Mouse (Mus musculus) heart, adult 2 months (tissue): ENCODE measurements at regions not wholly inside any gene's neighbourhood (a gene's known extent, or its start where the extent isn't known, plus 50 kb on each side); places are given as distances from the start of the nearest gene placed in this dataset.

Source experiments
- CTCF ChIP-seq: fragments of 200-600 bp; IDR thresholded peaks from 2 replicates; pipeline ENCODE4 v1.8.1; 2022; ENCODE audit warnings: antibody characterized with exemption, mild to moderate bottlenecking, moderate library complexity
- POLR2A ChIP-seq: fragments of 200-500 bp; IDR thresholded peaks from 2 replicates; pipeline ENCODE4 v1.6.1; 2011; ENCODE audit warnings: mild to moderate bottlenecking, low read depth, low read length, control low read depth; ENCODE audit not compliant: insufficient read depth

DNA sequence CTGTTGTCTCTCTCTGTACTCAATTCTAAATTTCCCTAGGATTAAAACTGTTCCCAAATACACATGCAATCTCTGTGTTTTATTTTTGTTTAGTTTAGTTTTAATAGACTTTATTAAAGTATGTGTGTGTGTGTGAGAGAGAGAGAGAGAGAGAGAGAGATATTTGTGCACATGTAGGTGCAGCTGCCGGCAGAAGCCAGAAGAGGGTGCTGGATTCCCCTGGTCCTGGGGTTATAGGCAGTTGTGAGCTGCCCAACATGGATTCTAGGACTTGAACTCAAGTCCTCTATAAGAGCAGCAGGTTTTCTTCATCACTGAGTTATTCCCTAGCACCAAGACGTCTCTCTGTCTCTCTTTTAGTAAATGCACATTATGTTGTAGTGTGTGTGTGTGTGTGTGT, 64.7 kb upstream of the Slc22a12 start:
- no peak for TF ChIP-seq CTCF
- TF ChIP-seq POLR2A = no peak
